In the genomic region with DNA sequence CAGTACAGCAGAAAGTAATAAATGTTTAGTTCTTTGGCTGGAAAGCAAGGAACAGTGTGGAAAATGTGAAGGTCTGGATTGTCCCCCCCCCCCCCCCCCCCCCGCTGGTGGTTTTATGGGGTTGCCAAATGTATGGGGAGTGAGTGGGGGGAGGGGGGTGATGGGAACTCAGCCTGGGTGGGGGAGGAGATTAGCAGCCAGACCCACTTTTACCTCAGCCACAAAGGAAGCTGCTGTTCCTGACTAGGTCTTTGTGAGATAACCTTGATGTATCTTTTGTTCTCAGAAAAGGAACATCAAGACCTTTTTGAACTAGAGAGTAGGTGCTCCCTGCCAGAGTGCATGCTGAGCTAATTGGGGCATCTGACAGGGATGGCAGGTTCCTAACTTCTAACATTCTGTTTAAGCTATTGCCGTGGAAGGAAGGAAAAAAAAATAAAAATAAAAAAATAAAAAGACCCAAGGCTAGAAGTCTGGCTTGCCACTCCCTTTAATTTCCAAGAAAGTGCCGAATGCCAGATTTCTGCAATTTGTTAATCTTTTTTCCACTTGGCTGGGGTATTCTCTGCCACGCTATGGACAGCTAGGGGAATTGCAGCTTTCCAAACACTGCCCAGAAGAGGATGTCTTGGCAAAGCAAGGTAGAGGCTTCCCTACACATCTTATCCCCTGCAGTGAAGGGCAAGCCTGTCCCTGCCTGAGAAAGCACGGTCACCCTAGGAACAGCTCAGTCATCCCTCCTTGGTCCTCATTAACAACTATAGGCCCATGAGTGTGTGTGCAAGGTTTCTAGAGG, we compare ENCODE assay signal across 9 mouse cellular contexts. TPM values are rescaled to one million over a fixed set of nuclear protein-coding genes. Genes with fewer than 3 reads are reported as not detected.
DNase-seq lines count a peak whose midpoint lies in the region; ATAC-seq lines count a peak whose summit lies in the region.
"Had no signal": no experiment of that assay in that cellular context is flagged by ENCODE, and none has a peak within 500 bp of the region (broad histone marks: within the 10 kb centered on the region; RNA-seq: fewer than 3 reads in every experiment).

No protein-coding gene starts in this region.

- H3K27me3 ChIP-seq in hindbrain, embryonic 11.5 days (ENCODE audit: control insufficient read depth, insufficient read depth, low read length), result no peaks in the 10 kb centered on the region
- H3K27me3 ChIP-seq in hindbrain, embryonic 12.5 days, result no peaks in the 10 kb centered on the region

- H3K9me3 ChIP-seq in hindbrain, embryonic 11.5 days (ENCODE audit: control insufficient read depth, low read length), result no peaks in the 10 kb centered on the region
- no peaks in the 10 kb centered on the region for H3K9me3 ChIP-seq in hindbrain, embryonic 12.5 days (replicated peaks)

- WGBS in hindbrain, embryonic 11.5 days, result 29% methylated on average over 5 of the region's 5 CpGs
- WGBS in hindbrain, embryonic 12.5 days, result 32% methylated on average over 5 of the region's 5 CpGs

- no peak overlapping the region for H3K4me3 ChIP-seq in hindbrain, embryonic 11.5 days (ENCODE audit: low read depth, low read length)
- no peak overlapping the region for H3K4me3 ChIP-seq in hindbrain, embryonic 12.5 days

- intact Hi-C loops in heart, postnatal 10 days (cut with DNase I), result loop anchor here (2.0 to 5.0 kb wide), 2 partner anchors 35 to 121 kb away; a partner anchor contains a TSS

- no peak for DNase-seq in hindbrain, embryonic 11.5 days (ENCODE audit: low spot score)
- DNase-seq in CD4-positive, CD25-positive, alpha-beta regulatory T cell, adult 2 months (ENCODE audit: low read depth, low spot score), result peak; percentile 40
- DNase-seq in R1 (ENCODE audit: low read depth, low spot score), result peak; percentile 69
- DNase-seq in heart, postnatal 10 days, result peak; percentile 13 to 31
- no peak for DNase-seq in right cerebral cortex, postnatal 14 days
- no peak for DNase-seq in Muller cell, postnatal 12 days (ENCODE audit: inconsistent ontology term)
- DNase-seq in spleen, postnatal 10 days (ENCODE audit: low spot score in 2 of 2), result no peak
- DNase-seq: kidney, postnatal 25 days had no signal

- no peaks in the 10 kb centered on the region for H3K36me3 ChIP-seq in hindbrain, embryonic 11.5 days (ENCODE audit: control insufficient read depth, insufficient read depth, low read length)
- no peaks in the 10 kb centered on the region for H3K36me3 ChIP-seq in hindbrain, embryonic 12.5 days

- H3K27ac ChIP-seq in hindbrain, embryonic 11.5 days (ENCODE audit: low read depth, low read length), result no peak overlapping the region
- H3K27ac ChIP-seq in hindbrain, embryonic 12.5 days, result no peak overlapping the region

- H3K4me1 ChIP-seq in hindbrain, embryonic 11.5 days (replicated peaks; ENCODE audit: control insufficient read depth, insufficient read depth, low read length), result no peaks in the 10 kb centered on the region
- 0 out of 2 replicates have a peak, but pooled peaks cover 4% of the 10 kb centered on the region for H3K4me1 ChIP-seq in hindbrain, embryonic 12.5 days

- no peak overlapping the region for H3K4me2 ChIP-seq in hindbrain, embryonic 11.5 days (replicated peaks; ENCODE audit: low read depth, low read length)
- H3K4me2 ChIP-seq in hindbrain, embryonic 12.5 days (replicated peaks), result no peak overlapping the region

- no peak overlapping the region for H3K9ac ChIP-seq in hindbrain, embryonic 11.5 days (ENCODE audit: low read depth, low read length)
- H3K9ac ChIP-seq in hindbrain, embryonic 12.5 days, result no peak overlapping the region

- ATAC-seq in hindbrain, embryonic 11.5 days (ENCODE audit: low FRiP score), result 0 out of 2 replicates have a peak, but pooled peaks have one; percentile 13
- ATAC-seq in hindbrain, embryonic 12.5 days (ENCODE audit: low FRiP score), result no peak

RNA-seq across cellular contexts. Expression of a gene that starts 35.3 kb away (rescaled TPM):
- polyA plus RNA-seq in hindbrain, embryonic 11.5 days (2014; fragmentation: Nextera tagmentation; extraction: Ambion mirVana), result 0.73 and 2.1 TPM in 2 replicates
- polyA plus RNA-seq in hindbrain, embryonic 12.5 days (2016; fragmentation: Nextera tagmentation; extraction: Ambion mirVana), result 1.5 and 1.6 TPM in 2 replicates
- 10 to 100 TPM; 11.6 to 12.5 TPM for total RNA-seq in heart, postnatal 10 days (2021)

Comparison
In these comparisons a context has a peak if more than half of its experiments do, and no peak if none do; other contexts are left out.
1. DNase-seq: peak in CD4-positive, CD25-positive, alpha-beta regulatory T cell, adult 2 months (single experiment), R1 (single experiment) and heart, postnatal 10 days (2 of 2); none in hindbrain, embryonic 11.5 days (single experiment), right cerebral cortex, postnatal 14 days (single experiment), Muller cell, postnatal 12 days (single experiment) and spleen, postnatal 10 days (0 of 2).